Mouse (Mus musculus): ENCODE results near the gene Zfp429. TPM values are rescaled to one million over a fixed set of nuclear protein-coding genes. Genes with fewer than 3 reads are reported as not detected.

The Zfp429 gene
- 2.3 and 2.5 TPM in 2 replicates for polyA plus RNA-seq (2012; rRNA removed)

DNA sequence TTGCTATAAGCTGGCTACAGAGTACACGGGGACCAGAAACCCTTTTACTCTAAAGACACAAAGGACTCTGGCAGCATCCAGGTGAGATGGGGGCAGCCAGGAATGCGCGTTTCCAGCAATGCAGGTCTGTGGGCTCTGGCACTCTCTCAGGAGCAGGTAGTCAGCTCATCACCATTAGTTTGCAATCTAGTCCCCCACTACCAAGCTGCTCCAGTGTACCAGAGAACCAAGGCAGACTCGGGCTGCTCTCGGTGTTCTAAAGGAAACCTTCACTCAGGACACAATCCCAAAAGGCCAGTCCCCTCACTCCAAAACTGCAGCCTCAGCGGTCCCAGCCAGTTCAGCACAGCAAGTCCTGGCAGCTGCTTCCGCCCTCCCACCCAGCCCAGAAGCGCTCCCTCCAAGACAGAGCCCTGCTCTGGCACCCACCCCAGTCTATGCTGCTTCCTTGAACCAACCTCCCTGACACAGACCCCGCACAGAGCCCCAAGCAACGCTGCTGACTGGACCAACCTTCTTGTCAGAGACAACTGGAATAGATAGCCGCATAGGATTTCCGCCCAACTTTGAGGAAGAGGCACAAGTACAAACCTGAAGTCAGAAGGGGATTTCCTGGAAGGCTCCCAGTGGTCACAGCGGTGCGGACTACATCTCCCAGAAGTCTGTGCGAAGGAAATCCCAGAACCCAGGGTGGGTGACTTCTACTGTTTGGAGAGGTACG, at the start of gene Zfp429:
Zfp429 (minus strand) TSS at position 637 of the 721 bp plus-strand sequence.

DNA sequence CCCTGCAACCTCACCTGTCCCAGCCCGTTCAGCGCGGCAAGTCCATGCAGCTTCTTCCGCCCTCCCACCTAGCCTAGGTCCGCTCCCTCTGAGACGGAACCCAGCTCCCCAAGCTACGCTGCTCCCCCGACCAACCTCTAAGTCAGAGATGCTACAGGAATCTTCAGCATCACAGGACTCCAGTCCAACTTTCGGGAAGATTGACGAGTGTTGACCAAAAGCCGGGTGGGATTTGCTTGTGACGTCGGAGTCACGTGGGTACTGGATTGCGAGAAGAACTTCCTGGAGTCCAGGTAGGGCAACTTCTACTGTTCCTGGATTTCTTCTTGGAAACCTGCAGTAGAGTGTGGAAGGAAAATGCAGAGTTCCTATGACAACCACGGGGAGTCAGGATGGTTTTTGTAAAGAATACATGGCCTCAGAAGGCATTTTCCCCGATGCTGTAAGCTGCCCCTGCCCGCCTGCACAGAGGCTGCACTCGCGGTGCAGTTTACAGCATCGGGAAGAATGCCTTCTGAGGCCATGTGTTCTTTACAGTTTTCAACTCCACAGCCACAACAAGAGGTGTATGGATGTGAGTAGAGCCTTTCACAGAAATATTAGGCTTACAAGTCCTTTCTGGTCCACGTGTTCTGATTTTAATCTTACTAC, 21.7 kb upstream of the Zfp429 start, which contains the start of gene Zfp459:
Zfp459 (minus strand) TSS at position 212 of the 651 bp plus-strand sequence.

DNA sequence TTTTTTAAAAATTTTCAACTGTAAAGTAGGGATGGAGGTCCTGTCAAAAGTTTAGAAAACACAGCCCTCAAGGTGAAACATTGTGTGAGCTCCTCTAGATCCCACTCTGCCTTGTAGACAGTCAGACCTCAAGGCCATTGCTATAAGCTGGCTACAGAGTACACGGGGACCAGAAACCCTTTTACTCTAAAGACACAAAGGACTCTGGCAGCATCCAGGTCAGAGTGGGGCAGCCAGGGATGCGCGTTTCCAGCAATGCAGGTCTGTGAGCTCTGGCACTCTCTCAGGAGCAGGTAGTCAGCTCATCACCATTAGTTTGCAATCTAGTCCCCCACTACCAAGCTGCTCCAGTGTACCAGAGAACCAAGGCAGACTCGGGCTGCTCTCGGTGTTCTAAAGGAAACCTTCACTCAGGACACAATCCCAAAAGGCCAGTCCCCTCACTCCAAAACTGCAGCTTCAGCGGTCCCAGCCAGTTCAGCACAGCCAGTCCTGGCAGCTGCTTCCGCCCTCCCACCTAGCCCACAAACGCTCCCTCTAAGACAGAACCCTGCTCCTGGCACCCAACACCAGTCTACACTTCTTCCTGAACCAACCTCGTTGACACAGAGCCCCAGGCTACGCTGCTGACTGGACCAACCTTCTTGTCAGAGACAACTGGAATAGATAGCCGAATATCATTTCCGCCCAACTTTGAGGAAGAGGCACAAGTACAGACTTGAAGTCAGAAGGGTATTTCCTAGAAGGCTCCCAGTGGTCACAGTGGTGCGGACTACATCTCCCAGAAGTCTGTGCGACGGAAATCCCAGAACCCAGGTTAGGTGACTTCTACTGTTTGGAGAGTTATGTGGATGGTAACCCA, 24.3 kb downstream of the Zfp429 start, which contains the start of the genes Gm28041 and Zfp456:
Gm28041 (minus strand) TSS at position 684 of the 862 bp plus-strand sequence.
Zfp456 (minus strand) TSS at position 761 of the 862 bp plus-strand sequence.

DNA sequence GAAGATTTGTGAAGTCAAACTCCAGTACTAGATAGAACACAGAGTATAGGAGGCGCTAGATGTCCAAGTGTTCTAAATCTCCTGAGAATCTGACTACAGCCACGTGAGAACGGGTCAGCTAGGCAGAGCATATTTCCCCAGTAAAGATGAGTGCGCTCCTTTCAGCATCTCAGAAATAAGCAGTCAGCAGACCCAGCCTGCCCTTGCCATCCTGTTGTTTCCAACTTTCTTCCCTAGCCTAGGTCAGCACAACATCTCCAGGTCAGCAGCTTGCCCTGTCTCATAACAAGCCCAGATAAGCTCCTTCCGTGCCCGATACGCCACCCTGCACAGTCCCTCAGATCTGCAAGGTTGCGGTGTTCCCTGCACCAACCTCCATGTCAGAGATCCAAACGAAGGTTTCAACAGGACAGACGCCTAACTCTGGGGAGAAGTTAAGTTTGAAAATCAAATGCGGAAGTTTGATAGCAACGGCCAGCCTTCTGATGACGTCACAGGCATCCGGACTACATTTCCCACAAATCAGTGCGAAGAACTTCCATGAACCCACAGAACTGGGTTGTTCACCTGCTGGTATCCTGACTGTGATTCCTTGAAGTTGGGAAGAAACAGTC, 39.4 kb downstream of the Zfp429 start, which contains the start of the genes Gm28044 and Zfp953:
Gm28044 (minus strand) TSS at position 406 of the 614 bp plus-strand sequence.
Zfp953 (minus strand) TSS at position 475 of the 614 bp plus-strand sequence.

Other genes starting within 250 kb of the Zfp429 start
- 1.4 and 1.8 TPM in 2 replicates for gene Rsl1, start 226.6 kb downstream of the Zfp429 start, polyA plus RNA-seq (2012; rRNA removed)
- gene Zfp455, start 205.3 kb downstream of the Zfp429 start, polyA plus RNA-seq (2012; rRNA removed), result 0.34 and 0.38 TPM in 2 replicates
- 0.54 and 0.60 TPM in 2 replicates for gene Zfp458, start 121.4 kb downstream of the Zfp429 start, polyA plus RNA-seq (2012; rRNA removed)
- 0.55 and 0.75 TPM in 2 replicates for gene Zfp457, start 93.3 kb downstream of the Zfp429 start, polyA plus RNA-seq (2012; rRNA removed)
- 1.3 and 1.4 TPM in 2 replicates for gene Zfp595, start 67.2 kb downstream of the Zfp429 start, polyA plus RNA-seq (2012; rRNA removed)
- not detected in 2 replicates for gene Gm28044, start 39.3 kb downstream of the Zfp429 start, polyA plus RNA-seq (2012; rRNA removed)
- 0.58 and 0.60 TPM in 2 replicates for gene Zfp953, start 39.2 kb downstream of the Zfp429 start, polyA plus RNA-seq (2012; rRNA removed)
- gene Gm28041, start 24.1 kb downstream of the Zfp429 start, polyA plus RNA-seq (2012; rRNA removed), result 0.16 and 0.17 TPM in 2 replicates
- 0.26 and 0.30 TPM in 2 replicates for gene Zfp456, start 24.0 kb downstream of the Zfp429 start, polyA plus RNA-seq (2012; rRNA removed)
- gene Zfp459, start 21.6 kb upstream of the Zfp429 start, polyA plus RNA-seq (2012; rRNA removed), result 0.05 and 0.18 TPM in 2 replicates
- gene Zfp874a, start 51.8 kb upstream of the Zfp429 start, polyA plus RNA-seq (2012; rRNA removed), result 3.2 and 3.7 TPM in 2 replicates
- 2.4 and 2.6 TPM in 2 replicates for gene Zfp874b, start 84.4 kb upstream of the Zfp429 start, polyA plus RNA-seq (2012; rRNA removed)
- gene Zfp58, start 100.7 kb upstream of the Zfp429 start, polyA plus RNA-seq (2012; rRNA removed), result 1.2 and 1.3 TPM in 2 replicates
- gene Gm26965, start 126.3 kb upstream of the Zfp429 start, polyA plus RNA-seq (2012; rRNA removed), result not detected in 2 replicates
- 7.7 and 8.6 TPM in 2 replicates for gene Zfp87, start 126.4 kb upstream of the Zfp429 start, polyA plus RNA-seq (2012; rRNA removed)
- 1.7 and 1.9 TPM in 2 replicates for gene Zfp748, start 154.0 kb upstream of the Zfp429 start, polyA plus RNA-seq (2012; rRNA removed)
- 0.84 TPM in 2 replicates for gene Zfp729b, start 209.9 kb upstream of the Zfp429 start, polyA plus RNA-seq (2012; rRNA removed)
- not detected in 2 replicates for gene Gm49345, start 237.9 kb upstream of the Zfp429 start, polyA plus RNA-seq (2012; rRNA removed)
- gene Zfp729a, start 238.0 kb upstream of the Zfp429 start, polyA plus RNA-seq (2012; rRNA removed), result 0.81 and 0.91 TPM in 2 replicates